Mouse (Mus musculus): ENCODE measurements around the gene Tmem14a. TPM values are rescaled to one million over a fixed set of nuclear protein-coding genes. Genes with fewer than 3 reads are reported as not detected.
"Not testable (repeated sequence)": the region's sequence is repeated elsewhere in the genome, so short reads cannot be mapped to it uniquely, and the experiment has no call there.

Tmem14a gene
- total RNA-seq, 2 experiments from 2014 or later = 22.9 to 23.1 TPM

GRCm38 (mm10) chr1:21275366-21275765 lies 57.0 kb downstream of the Tmem14a start:
- intact Hi-C loops (cut with DNase I) = loop anchor here (5.0 kb wide), 1 partner anchor 68 kb away; no protein-coding TSS in a partner anchor
- not testable (repeated sequence) for DNase-seq (ENCODE audit: extremely low spot score in 1 of 2, low spot score in 2 of 2)

- intact Hi-C loops (cut with DNase I) = loop anchor here (5.0 kb wide), 1 partner anchor 69 kb away; no protein-coding TSS in a partner anchor
- not testable (repeated sequence) for DNase-seq (ENCODE audit: extremely low spot score in 1 of 2, low spot score in 2 of 2)
Observed at GRCm38 (mm10) chr1:21276158-21276557, 57.8 kb downstream of the Tmem14a start.

Other genes with a start within 250 kb of the Tmem14a start
- gene Tram2, start 139.3 kb upstream of the Tmem14a start, total RNA-seq (2021) = 1 to 10 TPM; 2.5 to 2.9 TPM
- gene Gsta3, start 22.0 kb downstream of the Tmem14a start, total RNA-seq (2021) = under 1 TPM; 0.61 to 0.71 TPM
- not detected for gene Khdc1a, start 131.1 kb downstream of the Tmem14a start, total RNA-seq (2021)
- gene Khdc1c, start 149.8 kb downstream of the Tmem14a start, total RNA-seq (2021) = not detected
- gene Khdc1b, start 165.0 kb downstream of the Tmem14a start, total RNA-seq (2021) = not detected